Mouse (Mus musculus) cerebellum, postnatal 14 days (tissue): ENCODE data around the gene Stim2.

Experiments
- DNase-seq, 2 experiments: peaks; one replicate each; pipeline ENCODE4 v3.0.0; 2021; ENCODE audit warnings: mixed read lengths in 2 of 2

The Stim2 gene

DNA sequence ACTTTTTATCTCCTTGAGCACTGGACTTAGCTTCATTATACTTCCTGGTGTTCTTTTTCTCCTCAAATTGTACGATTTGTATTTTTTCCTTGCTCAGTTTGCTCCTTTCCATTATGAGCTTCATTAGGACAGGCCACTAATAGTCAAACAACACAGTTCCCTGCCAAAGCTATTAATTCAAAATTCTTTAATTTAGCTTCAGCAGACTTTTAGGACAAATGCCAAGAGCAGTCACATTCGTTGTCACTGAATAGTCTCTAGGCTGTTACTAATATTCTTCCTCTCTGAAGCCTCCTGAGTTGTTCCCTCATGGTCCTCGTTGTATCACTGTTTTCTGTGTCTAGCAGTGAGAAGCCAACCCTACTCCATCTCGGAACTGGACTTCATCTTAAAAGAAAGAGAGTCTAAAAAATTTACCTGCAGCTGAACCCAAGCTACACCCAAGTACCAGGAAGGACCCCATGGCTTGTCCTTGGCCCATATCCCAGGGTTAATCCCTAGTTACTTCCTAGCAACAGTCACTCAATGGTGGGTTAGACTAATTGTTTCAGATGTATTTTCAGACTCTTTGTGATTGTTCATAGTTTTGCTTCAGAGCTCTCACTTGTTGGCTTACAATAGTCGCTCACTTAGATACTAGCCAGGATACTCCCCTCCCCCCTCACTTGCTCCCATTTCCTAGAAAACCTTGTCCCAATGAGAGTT, 149.9 kb downstream of the Stim2 start:
- DNase-seq: no peak

DNA sequence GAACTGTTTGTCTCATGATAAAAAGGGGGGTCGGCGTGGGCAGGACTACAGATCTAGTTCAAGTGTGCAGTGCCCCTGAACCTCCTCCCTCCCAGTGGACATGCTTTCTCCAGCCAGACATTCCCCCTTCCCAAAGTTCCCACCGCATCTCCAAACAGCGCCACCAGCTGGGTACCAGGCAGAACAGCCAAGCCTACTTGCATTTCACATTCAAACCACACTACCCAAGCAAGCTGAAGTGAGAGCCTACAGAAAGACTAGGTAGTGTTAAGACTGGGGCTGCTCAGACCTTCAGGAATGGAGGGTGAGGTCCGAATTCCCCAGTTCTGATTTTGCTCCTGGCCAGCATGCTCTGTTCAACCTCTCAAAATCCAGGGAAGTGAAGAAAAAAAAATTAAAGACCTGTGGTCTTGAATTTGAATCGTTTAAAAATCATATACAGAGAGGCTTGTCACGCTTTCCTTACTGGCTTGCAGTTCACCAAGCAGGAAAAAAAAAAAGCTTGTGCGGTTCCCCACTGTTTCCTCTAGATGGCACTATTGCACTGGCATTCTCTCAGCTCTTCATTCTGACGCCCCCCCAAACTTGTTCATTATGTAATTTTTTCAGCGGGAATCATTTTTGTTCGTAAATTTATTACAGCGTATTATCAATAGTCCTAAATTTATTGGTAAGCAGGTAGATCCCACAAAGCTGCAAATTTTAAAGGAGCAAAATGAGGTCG, 156.4 kb downstream of the Stim2 start:
- peak; percentile 55 to 76 for DNase-seq

DNA sequence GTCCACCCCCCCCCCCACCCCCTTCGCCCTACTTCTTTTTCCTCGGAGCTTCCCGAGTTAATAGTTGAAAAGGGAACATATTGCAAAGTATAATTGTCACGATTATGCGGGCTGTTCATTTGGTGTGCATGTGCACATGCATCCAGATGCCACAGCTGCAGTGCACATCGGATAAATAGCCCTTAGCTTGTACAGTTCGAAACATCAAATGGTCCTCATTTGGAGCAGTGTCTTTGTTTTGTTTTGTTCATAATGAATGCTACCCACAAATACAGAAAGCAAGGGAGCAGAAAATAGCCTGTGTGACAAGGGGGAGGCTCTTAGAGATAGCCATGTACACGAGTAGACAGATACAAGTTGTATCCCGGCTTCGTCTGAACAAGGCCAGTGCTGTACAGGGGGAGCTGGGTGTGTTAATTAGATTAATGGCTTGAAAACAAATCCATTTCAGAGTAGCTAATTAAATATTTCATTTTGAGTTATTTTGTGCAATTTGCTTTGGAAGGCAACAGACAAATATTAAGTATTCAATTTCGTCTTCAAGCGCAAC, 157.0 kb downstream of the Stim2 start:
- DNase-seq: peak in 1 of 2 experiments; percentile 31

DNA sequence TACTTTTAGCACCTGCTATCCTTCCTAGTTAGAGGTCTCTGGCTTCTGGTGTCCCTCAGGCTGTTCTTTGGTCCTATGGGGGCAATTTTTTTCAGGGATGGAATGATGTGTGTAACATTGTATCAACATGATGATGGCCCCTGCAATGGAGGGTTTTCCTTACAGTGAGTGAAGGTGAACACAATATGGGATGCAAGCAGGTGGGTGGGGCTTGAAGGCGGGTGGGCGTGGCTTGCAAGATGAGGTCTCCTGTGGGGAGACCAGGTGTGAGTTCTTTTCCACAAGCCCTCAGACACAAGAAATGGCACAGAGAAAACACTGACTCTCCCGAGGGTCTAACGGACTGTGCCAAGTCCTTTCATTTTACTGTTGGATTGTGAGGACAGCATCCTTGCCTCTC, 157.6 kb downstream of the Stim2 start:
- DNase-seq: peak in 1 of 2 experiments; percentile 26

DNA sequence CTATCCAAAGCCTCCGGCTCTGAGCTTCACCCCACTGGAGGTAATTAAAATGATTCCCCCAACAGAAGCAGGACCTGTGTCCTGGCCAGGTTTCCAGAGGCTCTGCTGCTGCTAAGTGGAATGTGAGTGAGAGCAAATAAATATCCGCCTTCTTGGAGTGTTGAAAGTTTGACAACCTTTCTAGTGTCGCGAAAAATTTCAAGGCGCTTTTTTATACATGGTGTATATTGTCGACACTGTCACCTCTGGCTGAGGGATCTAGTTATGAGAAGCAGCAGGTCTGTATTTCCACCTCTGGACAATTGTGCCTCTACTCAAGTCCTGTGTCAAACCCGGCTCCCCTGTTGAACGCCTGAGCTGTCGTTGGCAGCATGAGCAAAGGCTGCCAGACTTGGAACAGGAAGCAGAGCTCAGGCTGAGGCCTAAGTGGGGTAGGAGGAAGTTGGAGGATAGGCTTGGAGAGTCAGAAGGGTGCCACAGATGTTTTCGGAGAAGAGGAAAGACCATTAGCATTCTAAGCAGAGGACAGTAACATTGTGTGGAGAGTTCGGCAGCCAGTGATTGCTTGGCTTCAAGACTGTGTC, 158.7 kb downstream of the Stim2 start:
- no peak for DNase-seq

DNA sequence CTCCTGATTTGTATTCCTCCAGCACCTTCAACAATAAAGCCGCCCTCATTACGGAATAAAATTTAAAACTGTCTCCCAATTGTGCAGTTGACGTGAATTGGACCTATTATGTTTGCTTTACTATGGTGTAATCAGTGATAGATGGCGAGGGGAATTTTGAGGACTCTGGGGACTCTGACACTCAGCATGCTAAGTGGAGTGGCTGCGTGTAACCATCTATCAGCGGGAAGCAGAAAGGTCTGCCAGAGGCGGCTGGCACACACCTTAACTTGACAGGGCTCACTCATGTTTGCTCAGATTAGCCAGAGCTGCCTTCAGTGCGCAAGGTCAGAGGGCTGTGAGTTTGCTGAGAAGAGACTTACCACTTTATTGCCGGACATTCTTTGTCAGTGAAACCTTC, 159.9 kb downstream of the Stim2 start:
- peak; percentile 26 to 41 for DNase-seq

DNA sequence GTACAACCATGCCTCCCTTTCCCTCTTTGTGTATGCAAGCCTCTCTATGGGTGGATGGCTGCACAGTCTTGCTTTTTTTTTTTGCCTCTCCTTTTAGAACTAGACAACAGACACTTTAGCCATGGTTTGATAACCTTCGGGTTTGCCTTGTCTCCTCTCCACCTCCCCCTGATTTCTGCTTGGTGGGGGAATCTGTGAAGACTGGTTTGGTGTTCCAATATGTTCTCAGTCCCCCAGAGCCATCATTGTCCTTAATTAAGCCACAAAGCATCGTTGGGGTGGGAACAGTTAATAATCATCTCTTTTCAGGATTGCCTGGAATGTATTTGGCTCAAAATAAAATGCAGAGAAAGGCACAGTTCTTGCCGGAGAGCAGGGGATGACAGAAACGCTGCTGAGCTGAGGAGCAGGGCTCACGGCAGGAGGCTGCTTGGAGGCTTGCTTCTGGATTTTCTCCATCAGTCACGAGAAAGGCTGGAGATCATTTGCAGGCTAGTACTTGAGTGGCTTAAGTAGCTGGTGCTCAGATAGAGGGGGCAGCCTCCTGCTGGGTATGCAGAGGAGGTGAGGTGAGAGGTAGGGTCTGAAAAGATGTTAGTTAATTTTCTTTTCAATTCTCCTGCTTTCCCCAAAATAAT, 161.0 kb downstream of the Stim2 start:
- peak; percentile 33 to 51 for DNase-seq

DNA sequence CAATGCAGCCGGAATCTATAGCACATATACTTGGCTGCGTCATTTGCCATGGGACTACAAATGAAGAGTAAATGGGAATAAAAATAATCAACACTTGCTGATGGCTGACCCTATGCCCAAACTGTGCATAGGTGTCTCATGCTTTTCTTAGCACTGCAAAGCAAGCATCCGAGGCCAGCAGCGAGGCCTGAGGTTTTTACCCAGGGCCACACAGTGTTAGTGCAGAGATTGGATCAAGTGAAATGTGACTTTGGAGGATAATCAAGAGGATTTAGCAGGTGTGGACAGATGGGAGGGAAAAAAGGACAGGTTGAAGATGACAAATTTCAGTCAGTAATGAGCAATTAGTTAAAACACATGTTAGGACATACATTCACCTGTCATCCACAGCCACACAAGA, 162.3 kb downstream of the Stim2 start:
- DNase-seq: no peak

DNA sequence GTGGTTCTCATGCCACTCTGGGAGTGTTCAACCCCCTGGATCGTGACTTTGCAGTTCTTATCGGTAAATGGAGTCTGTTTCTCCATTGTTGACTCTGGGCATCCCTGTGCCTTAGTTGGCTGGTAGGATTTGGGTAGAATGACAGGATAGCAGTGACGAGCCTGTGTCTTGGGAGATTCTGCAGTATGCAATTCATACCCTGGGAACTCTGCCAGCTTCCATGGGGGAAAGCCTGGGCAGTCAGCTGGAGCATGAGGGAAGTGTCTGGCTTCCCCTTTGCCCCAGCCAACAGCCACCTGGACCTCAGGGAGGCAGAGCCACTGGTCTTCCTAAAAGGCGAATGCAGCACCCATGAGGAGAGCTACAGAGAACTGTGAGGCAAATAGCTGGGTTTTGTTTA, 165.6 kb downstream of the Stim2 start:
- DNase-seq: peak; percentile 78 to 82
